Mouse (Mus musculus) hindbrain, embryonic 16.5 days (tissue): Measurements from ENCODE around the gene Zic2. TPM values are rescaled to one million over a fixed set of nuclear protein-coding genes. Genes with fewer than 3 reads are reported as not detected.
"Not testable (repeated sequence)": the region's sequence is repeated elsewhere in the genome, so short reads cannot be mapped to it uniquely, and the experiment has no call there.

ENCODE experiments used
- ATAC-seq: fragments of 200-750 bp; cut with Nextera tagmentation; 2 replicates; pipeline ENCODE4 v1.8.0; 2017; ENCODE audit warnings: moderate TSS enrichment, moderate library complexity
- H3K27ac ChIP-seq: fragments of 300-500 bp; sonication (generic); 2 replicates; pipeline ENCODE4 v1.5.1; 2014; ENCODE audit warnings: low read depth, mild to moderate bottlenecking, control low read depth, low read length, moderate library complexity
- H3K27me3 ChIP-seq: fragments of 300-500 bp; sonication (generic); replicated peaks from 2 replicates; pipeline ENCODE4 v1.6.1; 2014; ENCODE audit warnings: low read length; ENCODE audit not compliant: control insufficient read depth, insufficient read depth
- H3K36me3 ChIP-seq: fragments of 300-500 bp; sonication (generic); 2 replicates; pipeline ENCODE4 v1.6.1; 2014; ENCODE audit warnings: mild to moderate bottlenecking, low read length, moderate library complexity, mixed read lengths; ENCODE audit not compliant: control insufficient read depth, insufficient read depth
- H3K4me1 ChIP-seq: fragments of 300-500 bp; sonication (generic); 2 replicates; pipeline ENCODE4 v1.6.1; 2014; ENCODE audit warnings: low read depth, low read length; ENCODE audit not compliant: control insufficient read depth, insufficient read depth
- H3K4me2 ChIP-seq: fragments of 300-500 bp; sonication (generic); 2 replicates; pipeline ENCODE4 v1.6.1; 2014; ENCODE audit warnings: mild to moderate bottlenecking, low read length, control low read depth, moderate library complexity
- H3K4me3 ChIP-seq: fragments of 300-500 bp; sonication (generic); 2 replicates; pipeline ENCODE4 v1.5.1; 2014; ENCODE audit warnings: mild to moderate bottlenecking, low read length, control low read depth, moderate library complexity
- H3K9ac ChIP-seq: fragments of 300-500 bp; sonication (generic); 2 replicates; pipeline ENCODE4 v1.6.1; 2014; ENCODE audit warnings: low read depth, mild to moderate bottlenecking, control low read depth, low read length, moderate library complexity
- H3K9me3 ChIP-seq: fragments of 300-500 bp; sonication (generic); 2 replicates; pipeline ENCODE4 v1.6.1; 2014; ENCODE audit warnings: mild to moderate bottlenecking, low read length, moderate library complexity; ENCODE audit not compliant: control insufficient read depth
- WGBS: fragments of 180-500 bp; shearing (Covaris S2); extraction: QIAGEN DNeasy Blood & Tissue Kit; methylation state at CpG from one replicate; pipeline ENCODE4 v1.1.7; 2014; 5-methylcytosine and 5-hydroxymethylcytosine counted together
- polyA plus RNA-seq: library from polyadenylated mRNA; unstranded; fragments of >200 nt; fragmentation: Nextera tagmentation; extraction: Ambion mirVana; gene quantifications from 2 replicates; pipeline ENCODE4 v1.2.1, GENCODE M21; 2015

The Zic2 gene
- polyA plus RNA-seq, 1 experiment from 2014 or later = 7.3 TPM

- Histone ChIP-seq H3K4me3 (peak overlapping the region; percentile 20), H3K9ac (peak overlapping the region; percentile 33; the same call in 1 of the 2 replicates)
Measured at GRCm38 (mm10) chr14:122459776-122460175, 15.5 kb upstream of the Zic2 start.

GRCm38 (mm10) chr14:122460226-122460625, 15.0 kb upstream of the Zic2 start:
- no peak overlapping the region; the same call in 1 of the 2 replicates for H3K9ac ChIP-seq
- 46% methylated on average over 5 of the region's 5 CpGs for WGBS
- no peaks in the 10 kb centered on the region for H3K9me3 ChIP-seq
- ATAC-seq = no peak
- H3K27me3 ChIP-seq = peaks cover 7% of the 10 kb centered on the region
- peak overlapping the region; percentile 20 for H3K4me3 ChIP-seq
- H3K36me3 ChIP-seq = no peaks in the 10 kb centered on the region
- H3K4me2 ChIP-seq = peak overlapping the region; percentile 31
- H3K27ac ChIP-seq = peak overlapping the region; percentile 73
- peaks cover 10% of the 10 kb centered on the region for H3K4me1 ChIP-seq

More at GRCm38 (mm10) chr14:122459776-122460175, 15.5 kb upstream of the Zic2 start:
- 68% methylated on average over 1 of the region's 1 CpGs for WGBS
- H3K27me3 ChIP-seq = peaks cover 11% of the 10 kb centered on the region
- H3K36me3 ChIP-seq = no peaks in the 10 kb centered on the region
- H3K4me2 ChIP-seq = peak overlapping the region; percentile 31
- no peak for ATAC-seq
- peaks cover 9% of the 10 kb centered on the region for H3K4me1 ChIP-seq
- H3K9me3 ChIP-seq = no peaks in the 10 kb centered on the region
- peak overlapping the region; percentile 73 for H3K27ac ChIP-seq

- ATAC-seq = no peak
- peak overlapping the region; percentile 66 for H3K4me2 ChIP-seq
- H3K9ac ChIP-seq = peak overlapping the region; percentile 38
- peaks cover 8% of the 10 kb centered on the region for H3K27me3 ChIP-seq
- H3K36me3 ChIP-seq = no peaks in the 10 kb centered on the region
- WGBS = 34% methylated on average over 3 of the region's 3 CpGs
- no peaks in the 10 kb centered on the region for H3K9me3 ChIP-seq
- H3K4me3 ChIP-seq = peak overlapping the region; percentile 57
- peak overlapping the region; percentile 66 for H3K27ac ChIP-seq
- peaks cover 10% of the 10 kb centered on the region for H3K4me1 ChIP-seq
Measured at GRCm38 (mm10) chr14:122461500-122461899, 13.7 kb upstream of the Zic2 start.

GRCm38 (mm10) chr14:122461966-122462365, 13.3 kb upstream of the Zic2 start:
- no peaks in the 10 kb centered on the region for H3K9me3 ChIP-seq
- 18% methylated on average over 9 of the region's 9 CpGs for WGBS
- peaks cover 10% of the 10 kb centered on the region for H3K4me1 ChIP-seq
- no peak for ATAC-seq
- peak overlapping the region; percentile 38 for H3K9ac ChIP-seq
- H3K27me3 ChIP-seq = peaks cover 10% of the 10 kb centered on the region
- peak overlapping the region; percentile 66 for H3K27ac ChIP-seq
- peak overlapping the region; percentile 66 for H3K4me2 ChIP-seq
- no peaks in the 10 kb centered on the region for H3K36me3 ChIP-seq
- H3K4me3 ChIP-seq = peak overlapping the region; percentile 57

- 9% methylated on average over 17 of the region's 17 CpGs for WGBS
- peaks cover 13% of the 10 kb centered on the region for H3K27me3 ChIP-seq
- peak overlapping the region; percentile 57 for H3K4me3 ChIP-seq
- H3K4me2 ChIP-seq = peak overlapping the region; percentile 66
- H3K4me1 ChIP-seq = peaks cover 10% of the 10 kb centered on the region
- H3K9me3 ChIP-seq = no peaks in the 10 kb centered on the region
- no peaks in the 10 kb centered on the region for H3K36me3 ChIP-seq
- H3K27ac ChIP-seq = peak overlapping the region; percentile 93
- H3K9ac ChIP-seq = peak overlapping the region; percentile 77
- ATAC-seq = no peak
Measured at GRCm38 (mm10) chr14:122462689-122463079, 12.6 kb upstream of the Zic2 start.

- peak overlapping the region; percentile 57 for H3K4me3 ChIP-seq
- H3K27me3 ChIP-seq = peaks cover 16% of the 10 kb centered on the region
- H3K9ac ChIP-seq = peak overlapping the region; percentile 77
- H3K36me3 ChIP-seq = no peaks in the 10 kb centered on the region
- H3K27ac ChIP-seq = peak overlapping the region; percentile 93
- H3K4me1 ChIP-seq = peaks cover 10% of the 10 kb centered on the region
- ATAC-seq = no peak
- peak overlapping the region; percentile 66 for H3K4me2 ChIP-seq
- no peaks in the 10 kb centered on the region for H3K9me3 ChIP-seq
- WGBS = 2% methylated on average over 40 of the region's 40 CpGs
Measured at GRCm38 (mm10) chr14:122463080-122463691, 12.0 kb upstream of the Zic2 start.

- Histone ChIP-seq H3K27me3 (peaks cover 21% of the 10 kb centered on the region), H3K9ac (peak overlapping the region; percentile 77), H3K4me2 (peak overlapping the region; percentile 66), H3K27ac (peak overlapping the region; percentile 93), H3K4me3 (peak overlapping the region; percentile 57)
- not testable (repeated sequence) for H3K4me1 ChIP-seq, H3K36me3 ChIP-seq, H3K9me3 ChIP-seq
- peak; percentile 19; the same call in 1 of the 2 replicates for ATAC-seq
- 0% methylated on average over 41 of the region's 58 CpGs for whole genome bisulfite sequencing
Measured at GRCm38 (mm10) chr14:122463734-122464341, 11.4 kb upstream of the Zic2 start.

GRCm38 (mm10) chr14:122464351-122464762, 10.9 kb upstream of the Zic2 start:
- Histone ChIP-seq H3K4me1 (peaks cover 10% of the 10 kb centered on the region), H3K9me3 (no peaks in the 10 kb centered on the region), H3K36me3 (no peaks in the 10 kb centered on the region), H3K27me3 (peaks cover 23% of the 10 kb centered on the region), H3K4me2 (peak overlapping the region; percentile 66), H3K9ac (peak overlapping the region; percentile 77), H3K4me3 (peak overlapping the region; percentile 57), H3K27ac (peak overlapping the region; percentile 93)
- peak; percentile 7; the same call in 1 of the 2 replicates for ATAC-seq
- under 1% methylated on average over 44 of the region's 62 CpGs for WGBS
